Mouse (Mus musculus) megakaryocyte progenitor cell, adult 5-6 weeks (primary cell): Measurements from ENCODE around the gene Asic1. TPM values are rescaled to one million over a fixed set of nuclear protein-coding genes. Genes with fewer than 3 reads are reported as not detected.

Experiments used
- ATAC-seq: replicated peaks from 2 replicates; pipeline ENCODE4 v1.8.0; 2016; ENCODE audit warnings: mild to moderate bottlenecking, moderate TSS enrichment, inconsistent platforms; ENCODE audit not compliant: poor library complexity
- total RNA-seq, 2 experiments: library from RNA; stranded (forward) in 1 of 2; stranded (reverse) in 1 of 2; fragments of 157-497, 149-512 nt in 1 of 2; fragments of 200-1000 nt in 1 of 2; gene quantifications; 2 replicates each; pipeline versions ENCODE4 v1.2.3 to v1.2.4; 2015 to 2017

Gene Asic1
- total RNA-seq (2015) (not detected in 2 replicates), total RNA-seq (2017) (not detected in 2 replicates)

DNA sequence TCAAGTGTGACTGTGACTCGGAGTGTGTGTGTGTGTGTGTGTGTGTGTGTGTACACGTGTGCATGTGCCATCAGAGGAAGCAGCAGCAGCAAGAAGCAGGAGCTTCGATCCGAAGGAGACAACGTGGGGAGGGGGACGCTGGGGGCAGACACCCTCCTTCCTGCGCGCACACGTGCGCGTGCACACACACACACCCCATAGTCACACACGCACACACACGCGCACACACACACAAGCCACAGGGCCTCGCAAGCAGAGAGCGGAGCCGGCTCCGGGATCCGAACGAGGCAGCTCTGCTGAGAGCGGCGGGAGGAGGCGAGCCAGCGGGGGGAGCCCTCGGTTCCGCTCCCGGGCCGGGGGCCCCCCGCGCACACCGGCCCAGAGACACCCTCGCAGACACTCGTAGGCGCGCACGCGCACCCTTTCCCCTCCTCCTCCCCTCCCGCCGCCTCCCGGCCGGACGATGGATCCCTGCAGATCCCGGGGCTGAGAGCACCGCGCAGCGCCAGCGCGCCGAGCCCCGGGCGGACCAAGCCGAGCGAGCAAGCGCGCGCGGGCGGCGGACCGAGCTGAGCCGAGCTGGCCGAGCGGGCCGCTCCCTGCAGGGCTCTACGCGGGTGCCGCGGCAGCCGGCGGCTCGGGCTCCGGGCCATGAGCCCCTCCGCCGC, at the start of gene Asic1:
Gene Asic1 (plus strand): TSS at position 215 of the 668 bp plus-strand sequence.
- ATAC-seq = no peak

DNA sequence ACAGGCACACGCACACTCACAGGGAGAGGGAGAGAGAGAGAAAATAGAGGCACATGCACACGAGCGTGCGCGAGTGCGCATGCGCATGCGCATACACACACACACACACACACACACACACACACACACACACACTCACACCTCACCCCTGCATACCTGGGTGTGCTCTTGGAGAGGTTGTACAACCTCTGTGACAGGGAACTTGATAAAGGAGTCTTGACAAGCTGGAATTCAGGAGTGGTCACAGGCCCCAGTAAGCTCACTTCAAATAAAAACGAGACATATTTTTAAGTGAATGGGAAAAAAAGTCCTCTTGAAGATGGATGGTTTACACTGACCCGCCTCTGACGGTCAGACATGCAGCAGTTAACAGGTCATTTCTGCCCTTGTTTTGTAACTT, 48.1 kb upstream of the Asic1 start:
- no peak for ATAC-seq

DNA sequence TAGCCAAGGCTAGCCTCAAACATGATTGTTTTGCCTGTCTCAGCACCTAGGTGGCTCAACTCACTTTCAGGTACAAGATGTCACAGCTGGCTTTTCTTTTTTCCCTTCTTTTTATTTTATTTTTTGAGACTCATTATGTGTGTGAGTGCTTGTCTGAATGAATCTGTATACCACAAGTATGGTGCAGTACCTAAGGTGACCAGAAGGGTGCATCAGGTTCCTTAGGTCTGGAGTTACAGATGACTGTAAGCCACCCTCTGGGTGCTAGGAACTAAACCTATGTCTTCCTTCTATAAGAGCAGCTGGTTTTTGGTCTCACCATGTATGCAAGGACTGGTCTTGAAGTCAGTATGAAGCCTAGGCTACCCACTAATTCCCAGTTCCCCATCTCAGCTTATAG, 38.5 kb upstream of the Asic1 start:
- ATAC-seq = peak; percentile 42; the same call in 1 of the 2 replicates

DNA sequence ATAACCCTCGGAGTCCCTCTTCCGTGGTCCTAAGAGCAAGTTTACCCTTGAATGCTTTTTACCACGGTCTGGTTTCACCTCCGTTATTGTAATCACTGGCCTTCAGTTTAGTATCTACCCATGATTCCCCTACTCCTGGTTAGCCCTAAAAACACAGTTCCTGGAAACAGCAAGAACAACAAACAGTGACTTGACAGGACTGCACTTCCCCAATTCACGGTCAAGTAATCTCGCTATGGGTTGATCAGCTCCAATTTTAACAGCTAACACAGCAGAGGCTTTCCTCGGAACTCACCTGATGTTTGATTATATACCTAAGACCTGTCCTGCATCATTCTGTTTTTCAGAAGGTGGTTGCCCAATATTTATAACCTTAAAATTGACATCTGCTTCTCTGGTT, 35.5 kb upstream of the Asic1 start:
- ATAC-seq = peak; percentile 34; the same call in 1 of the 2 replicates

DNA sequence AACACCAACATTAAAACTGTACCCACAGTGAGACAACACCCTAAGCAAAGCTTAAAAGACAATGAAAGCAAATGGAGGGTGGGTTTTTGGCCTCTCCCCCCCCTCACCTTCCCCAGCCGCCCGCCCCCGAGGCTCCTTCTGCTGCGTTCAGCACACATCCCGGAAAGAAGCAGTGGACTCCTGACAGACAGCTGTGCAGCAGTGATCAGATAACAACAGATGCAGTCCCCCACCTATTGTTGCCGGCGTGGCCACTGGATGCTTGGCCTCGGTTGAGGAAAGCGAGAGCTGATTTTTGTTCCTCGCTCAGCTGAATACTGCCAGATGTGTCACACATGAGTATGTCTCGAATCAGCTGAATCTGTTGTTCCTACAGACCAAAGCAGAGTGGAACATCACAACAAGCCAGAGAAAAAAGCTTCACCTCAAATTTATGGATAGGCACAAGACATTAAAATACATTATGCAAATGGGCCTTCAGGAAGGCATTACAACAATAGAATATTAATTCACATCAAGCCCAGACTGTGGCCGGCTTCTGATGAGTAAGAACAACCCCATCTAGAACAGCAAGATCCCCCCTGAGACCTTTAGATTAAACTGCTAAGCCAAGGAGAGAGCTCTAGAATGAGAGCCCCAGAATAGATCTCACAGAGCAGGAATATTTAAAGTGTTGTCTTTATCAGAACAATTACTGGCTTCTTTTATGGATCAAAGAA, 32.6 kb upstream of the Asic1 start:
- ATAC-seq = no peak

DNA sequence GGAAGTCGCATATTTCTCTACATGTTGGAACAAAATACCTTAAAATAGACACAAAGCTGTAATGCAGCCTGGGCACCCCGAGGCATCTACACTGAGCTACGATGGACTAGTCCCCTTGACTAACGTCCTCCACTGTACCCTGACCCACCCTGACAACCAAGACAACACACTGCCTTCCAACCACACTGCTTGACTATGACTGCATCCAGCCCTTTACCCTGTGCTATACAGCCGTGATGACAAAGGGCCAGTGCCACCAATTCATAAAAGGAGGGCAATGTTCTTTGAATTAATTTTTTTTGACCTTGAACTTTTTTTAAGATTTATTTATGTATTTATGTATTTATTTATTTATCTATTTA, 32.1 kb upstream of the Asic1 start:
- ATAC-seq = no peak

DNA sequence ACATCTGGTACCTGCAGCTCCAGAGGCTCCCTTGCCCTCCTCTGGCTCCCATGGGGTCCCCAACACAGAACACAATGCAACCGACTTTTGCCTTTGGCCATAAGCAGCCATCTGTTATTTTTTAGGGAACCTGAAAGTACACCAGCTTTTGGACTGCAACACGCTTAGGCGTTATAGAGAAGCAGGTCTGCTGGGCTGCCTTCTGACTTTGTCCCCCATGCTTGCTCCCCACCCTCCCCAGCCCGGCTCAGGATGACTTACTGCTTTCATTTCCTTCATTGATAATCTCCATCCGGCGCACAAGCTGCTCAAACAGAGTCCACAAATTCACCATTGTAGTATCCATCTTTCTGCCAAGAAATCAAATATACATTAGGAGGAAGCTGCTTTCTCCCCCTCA, 27.5 kb upstream of the Asic1 start:
- peak; percentile 63 for ATAC-seq

DNA sequence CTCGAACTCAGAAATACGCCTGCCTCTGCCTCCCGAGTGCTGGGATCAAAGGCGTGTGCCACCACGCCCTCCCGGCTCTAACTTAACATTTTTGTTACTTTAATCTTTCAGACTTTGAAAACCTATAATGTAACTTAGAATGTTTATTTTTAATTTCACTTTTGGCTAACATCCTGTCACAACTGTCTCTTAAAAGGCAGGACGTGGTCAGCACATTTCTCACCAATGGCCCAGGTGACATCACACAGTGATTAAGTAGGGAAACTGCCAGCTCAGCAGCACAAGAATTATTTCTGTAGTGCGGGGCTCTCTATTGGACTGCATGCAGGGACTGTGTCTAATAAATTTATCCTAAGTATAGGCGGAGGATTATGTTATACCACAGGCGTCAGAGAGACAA, 26.3 kb upstream of the Asic1 start:
- ATAC-seq = no peak

DNA sequence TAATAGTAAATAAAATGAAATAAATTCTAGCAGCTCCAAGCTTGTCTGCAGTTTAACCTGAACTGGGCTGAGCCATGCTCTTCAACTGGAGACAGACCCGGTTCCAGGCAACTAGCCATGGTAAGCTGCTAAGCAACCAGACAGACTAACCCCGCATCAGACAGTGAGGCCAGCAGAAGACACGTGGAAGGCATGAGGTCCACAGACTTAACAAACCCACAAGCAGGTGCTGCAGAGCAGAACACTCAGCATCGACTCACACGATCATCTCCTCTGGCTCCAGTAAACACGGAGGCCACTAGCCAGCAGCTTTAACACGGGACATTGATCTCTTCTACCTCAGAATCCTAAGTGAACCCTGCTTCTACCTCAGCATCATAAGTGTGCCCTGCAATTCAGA, 25.4 kb upstream of the Asic1 start:
- no peak for ATAC-seq

DNA sequence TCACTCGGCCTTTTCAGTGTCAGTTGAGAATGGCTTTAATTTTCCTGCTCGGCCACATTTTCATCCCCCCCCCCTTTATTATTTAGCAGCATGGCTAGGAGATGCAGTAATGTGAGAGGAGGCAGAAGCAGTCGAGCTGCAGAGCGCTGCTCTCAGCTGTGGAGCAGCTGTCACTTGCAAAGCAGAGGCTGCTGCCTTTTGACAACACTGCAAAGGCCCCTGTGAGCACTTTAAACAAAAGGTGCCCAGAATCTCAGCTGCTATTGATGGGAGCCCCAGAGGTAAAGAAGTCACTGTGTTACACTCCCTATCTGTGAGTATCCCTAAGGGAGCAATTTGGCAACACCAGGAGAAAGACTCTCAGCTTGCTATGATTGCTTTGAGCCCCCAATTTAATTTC, 21.8 kb upstream of the Asic1 start:
- ATAC-seq = no peak

DNA sequence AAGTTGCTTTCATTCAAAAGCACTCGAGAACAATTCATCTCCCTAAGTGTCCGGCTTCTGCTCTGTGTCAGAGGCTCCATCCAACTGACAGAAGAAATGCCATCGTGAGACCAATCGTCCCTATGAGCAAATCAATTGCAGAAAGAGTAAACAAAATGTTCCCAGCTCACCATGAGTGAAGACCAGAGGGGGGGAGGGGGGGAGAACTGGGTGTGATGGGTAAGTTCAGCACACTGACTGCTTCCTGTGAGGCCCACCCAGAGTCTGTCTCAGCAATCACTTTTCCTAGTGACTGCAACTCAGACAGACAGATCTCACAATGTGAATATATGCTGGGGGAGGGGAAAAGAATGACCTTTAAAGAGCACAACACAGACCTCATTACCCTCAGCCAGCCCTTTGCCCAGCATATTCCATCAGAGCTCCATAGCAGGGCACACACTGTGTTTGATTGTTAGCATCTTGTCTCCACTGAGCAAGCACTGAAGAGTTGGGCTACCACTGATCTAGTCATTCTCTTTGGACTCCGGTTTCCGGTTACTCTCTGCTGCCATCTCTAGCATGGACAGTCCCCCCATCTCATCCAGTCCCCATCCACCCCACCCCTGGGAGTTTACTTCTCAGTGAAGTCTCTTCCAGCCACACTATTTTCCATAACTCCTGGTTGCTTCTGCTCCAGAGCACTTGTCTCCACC, 21.0 kb upstream of the Asic1 start:
- no peak for ATAC-seq

DNA sequence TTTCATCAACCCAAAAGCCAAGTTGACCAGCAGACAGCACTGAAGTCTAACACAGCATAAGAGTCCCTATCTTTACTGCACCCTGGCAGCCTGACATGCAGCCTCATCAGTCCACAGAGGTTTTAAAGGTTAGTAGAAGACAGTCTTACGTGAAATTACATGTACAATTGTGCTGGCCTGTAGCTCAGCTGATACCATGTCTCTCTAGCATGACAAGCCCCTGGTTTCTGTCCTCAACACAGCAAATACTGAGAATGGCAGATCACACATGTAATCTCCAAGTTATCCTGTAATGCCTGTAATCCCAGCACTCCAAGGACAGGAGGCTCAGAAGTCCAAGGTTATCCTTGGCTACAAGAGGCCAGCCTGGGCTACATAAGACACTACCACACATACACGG, 19.9 kb upstream of the Asic1 start:
- ATAC-seq = no peak

DNA sequence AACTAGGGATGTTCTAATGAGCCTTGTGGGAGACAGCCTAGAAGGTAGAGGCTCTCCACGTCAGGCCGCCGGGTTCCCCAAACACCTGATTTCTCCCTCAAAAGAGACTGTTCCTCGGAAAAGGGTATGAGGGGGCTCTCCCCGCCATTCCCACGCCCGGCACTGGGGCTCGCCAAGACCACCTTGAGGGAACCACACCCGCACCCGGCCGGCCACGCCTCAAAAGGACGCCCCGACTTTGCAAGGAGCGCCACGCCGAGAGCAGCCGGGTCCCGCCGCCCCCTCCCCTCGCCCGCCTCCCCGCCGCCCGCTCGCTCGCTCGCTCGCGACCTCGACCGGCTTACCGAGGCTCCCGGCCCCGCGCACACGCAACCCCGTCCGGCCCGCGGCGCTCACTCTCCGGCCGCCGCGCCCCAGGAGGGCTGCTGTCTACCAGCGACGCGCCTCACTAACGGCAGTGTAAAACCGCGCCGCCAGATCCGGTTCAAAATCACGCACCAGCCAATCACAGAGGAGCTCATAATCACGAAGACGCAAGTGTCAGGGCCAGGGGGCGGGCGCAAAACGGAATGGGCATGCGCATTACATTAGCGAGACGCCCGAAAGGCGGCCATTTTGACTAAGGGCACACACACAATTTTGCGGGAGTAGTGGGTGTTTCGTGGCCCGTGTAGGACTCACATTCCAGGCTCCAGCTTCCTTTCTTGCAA, 18.9 kb upstream of the Asic1 start, which contains the start of gene Racgap1:
Gene Racgap1 (minus strand): TSS at position 494 of the 710 bp plus-strand sequence.
- peak; percentile 95 for ATAC-seq

DNA sequence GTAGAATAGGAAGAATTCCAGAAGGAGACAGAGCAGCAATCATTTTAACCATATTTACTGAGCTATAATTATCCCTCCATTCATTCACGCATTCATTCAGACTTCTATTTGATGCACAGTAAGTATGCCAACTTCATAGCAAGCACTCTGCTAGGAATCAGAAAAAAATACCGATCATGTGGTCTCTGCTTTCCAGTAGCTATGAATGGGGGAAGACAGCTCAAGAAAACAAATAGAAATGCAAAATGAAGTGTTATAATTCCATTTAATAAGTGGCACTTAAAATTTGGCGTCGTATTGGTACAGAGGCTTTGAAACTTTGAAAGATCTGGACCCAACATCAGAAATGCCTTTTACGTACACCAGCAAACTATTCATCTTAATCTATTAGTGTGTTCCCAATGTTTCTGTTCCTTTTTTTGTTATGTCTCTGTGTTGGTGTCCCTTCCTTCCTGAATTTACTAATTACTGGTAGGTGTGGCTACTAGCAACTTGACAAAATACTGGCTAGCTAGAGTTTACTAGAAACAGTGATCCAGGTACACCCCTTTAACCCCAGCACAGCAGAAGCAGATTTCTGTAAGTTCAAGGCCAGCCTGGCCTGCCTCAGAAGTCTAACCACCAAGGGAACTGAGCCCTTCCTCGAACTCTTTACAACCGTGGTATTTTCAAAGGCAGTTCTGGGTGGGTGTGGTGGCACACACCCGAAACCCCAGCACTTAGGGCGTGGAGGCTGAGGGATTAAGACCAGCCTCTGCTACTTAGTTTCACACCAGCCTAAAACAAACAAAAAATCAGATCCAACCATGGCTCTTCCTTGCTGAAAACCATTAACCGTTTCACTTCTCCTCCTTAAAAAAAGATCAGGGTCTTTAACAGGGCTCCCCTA, 17.9 kb upstream of the Asic1 start:
- 0 out of 2 replicates have a peak, but pooled peaks have one; percentile 4 for ATAC-seq

DNA sequence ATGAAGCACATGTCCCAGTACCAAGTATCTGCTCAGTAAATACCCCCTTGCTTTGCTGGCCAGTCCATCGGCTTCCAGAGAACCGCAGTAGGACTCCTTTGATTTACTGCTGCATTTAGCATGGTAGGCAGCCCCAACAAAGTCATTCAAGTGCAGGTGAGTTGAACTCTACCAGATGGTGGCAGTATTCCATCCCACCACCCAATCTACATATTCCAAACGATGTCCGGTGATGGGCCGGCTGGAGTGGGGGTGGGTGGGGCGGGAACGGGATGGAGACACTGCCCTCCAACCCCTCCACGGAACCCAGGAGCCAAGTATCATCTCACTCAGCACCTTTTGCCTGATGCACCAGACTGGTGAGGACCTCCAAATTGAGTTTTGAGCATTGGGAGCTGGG, 16.9 kb upstream of the Asic1 start:
- no peak for ATAC-seq

DNA sequence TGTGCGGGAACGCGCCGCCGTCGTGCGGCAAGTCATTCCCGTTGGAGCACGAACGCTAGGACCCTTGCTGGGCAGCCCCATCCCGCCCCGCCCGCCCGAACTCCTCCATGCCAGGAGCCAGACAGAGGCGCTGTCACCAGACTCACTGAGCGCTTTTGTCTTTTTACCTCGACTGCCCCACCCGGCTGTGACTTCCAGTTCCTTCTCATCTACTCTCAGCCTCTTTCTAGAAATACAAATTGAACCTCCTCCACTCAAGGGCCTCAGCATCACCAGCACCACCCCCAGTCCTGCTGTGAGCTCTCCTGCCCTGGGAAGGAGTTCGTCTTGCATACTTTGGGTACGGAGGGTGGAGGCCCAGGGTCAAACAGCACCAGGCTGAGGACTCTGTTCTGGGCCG, 16.3 kb upstream of the Asic1 start:
- no peak for ATAC-seq

DNA sequence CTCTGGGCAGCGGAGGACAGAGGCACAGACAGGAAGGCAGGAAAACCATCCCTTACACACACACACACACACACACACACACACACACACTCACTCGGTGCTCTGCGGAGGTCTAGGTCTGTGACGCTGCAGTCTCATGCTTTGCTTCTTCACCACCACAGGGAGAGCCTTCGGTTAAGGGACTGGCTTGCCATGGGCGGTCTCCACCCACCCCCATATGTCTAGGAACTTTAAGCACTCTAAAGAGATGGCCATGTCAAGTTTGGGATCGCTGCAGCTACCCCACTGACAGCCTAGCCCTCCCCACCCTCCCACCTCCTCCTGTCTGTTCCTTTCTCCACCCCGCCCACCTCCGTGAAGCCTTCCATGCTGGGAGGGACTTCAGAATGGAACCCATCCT, 14.2 kb upstream of the Asic1 start:
- ATAC-seq = no peak

DNA sequence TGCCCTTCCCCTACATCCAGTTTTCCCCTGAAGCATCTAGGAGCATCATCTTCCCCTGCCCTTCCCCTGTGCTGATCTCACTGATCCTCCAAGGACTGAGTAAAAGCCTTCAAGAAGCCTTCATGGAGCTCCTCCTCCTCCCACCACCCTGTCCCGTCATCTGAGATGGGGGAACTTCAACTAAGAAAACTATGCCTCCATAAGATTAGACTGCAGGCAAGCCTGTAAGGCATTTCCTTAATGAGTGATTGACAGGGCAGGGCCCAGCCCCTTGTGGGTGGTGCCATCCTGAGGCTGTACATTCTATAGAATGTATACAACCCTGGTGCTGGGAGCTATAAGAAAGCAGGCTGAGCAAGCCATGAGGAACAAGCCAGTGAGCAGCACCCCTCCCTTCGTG, 11.7 kb upstream of the Asic1 start:
- peak; percentile 53; the same call in 1 of the 2 replicates for ATAC-seq

DNA sequence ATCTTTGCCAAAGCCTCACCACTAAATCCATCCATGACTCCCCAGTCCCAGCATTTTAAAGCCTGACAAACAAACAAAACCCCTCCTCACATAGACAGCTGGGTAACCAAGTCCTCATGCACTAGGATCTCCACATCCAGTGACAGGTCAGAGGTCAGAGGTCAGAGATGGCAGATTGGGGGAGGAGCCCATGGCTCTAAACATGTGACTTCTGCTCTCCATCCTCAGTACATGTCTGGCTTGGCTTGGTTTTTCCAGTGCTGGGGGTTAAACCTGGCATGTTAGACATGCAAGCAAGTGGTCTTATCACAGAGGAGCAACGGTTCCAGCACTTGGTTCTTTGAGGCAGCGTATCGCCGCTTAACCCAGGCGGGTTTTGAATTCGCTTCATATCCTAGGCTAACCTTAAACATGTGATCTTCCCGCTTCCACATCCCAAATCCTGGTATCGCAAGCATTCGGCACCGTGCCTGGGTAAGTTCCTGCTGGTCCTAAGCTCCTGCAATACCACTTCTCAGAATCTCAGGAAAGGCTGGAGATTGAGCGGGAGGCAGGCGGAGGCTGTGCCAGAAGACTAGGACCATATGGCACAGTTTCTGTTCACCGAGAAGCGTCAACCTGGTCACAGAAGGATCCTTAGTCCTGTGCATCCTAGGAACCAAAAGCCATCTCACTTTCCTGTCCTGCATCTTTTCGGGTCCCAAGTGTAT, 8.9 kb upstream of the Asic1 start:
- ATAC-seq = no peak

DNA sequence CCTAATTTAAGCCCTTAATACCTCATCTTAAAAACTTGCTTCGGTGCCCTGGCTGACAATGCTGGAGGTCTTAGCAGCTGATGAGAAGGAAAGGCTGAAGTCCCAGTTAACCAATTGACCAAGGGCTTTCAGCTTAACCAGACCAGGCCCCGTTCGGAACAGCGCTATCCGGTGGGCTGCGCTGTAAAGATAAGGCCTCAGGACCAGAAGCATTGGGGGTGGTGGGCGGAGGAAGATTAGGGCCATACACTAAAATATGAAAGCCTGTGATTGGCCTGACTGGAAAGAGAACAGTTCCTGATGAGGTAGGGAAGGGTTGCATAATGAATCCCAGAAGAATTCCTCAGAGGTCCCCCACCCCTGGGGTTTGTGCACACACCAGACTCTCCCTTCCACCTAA, 7.8 kb upstream of the Asic1 start:
- ATAC-seq = no peak
